Mouse (Mus musculus) heart, postnatal 0 days (tissue): ENCODE data around the gene Aph1c.

Experiments used
- CTCF ChIP-seq: IDR thresholded peaks from 2 replicates; pipeline ENCODE4 v1.5.1; 2016; ENCODE audit warnings: antibody characterized with exemption, control low read depth, low read depth
- EP300 ChIP-seq: IDR thresholded peaks from 2 replicates; pipeline ENCODE4 v1.6.1; 2016; ENCODE audit warnings: antibody characterized with exemption, low read depth

DNA sequence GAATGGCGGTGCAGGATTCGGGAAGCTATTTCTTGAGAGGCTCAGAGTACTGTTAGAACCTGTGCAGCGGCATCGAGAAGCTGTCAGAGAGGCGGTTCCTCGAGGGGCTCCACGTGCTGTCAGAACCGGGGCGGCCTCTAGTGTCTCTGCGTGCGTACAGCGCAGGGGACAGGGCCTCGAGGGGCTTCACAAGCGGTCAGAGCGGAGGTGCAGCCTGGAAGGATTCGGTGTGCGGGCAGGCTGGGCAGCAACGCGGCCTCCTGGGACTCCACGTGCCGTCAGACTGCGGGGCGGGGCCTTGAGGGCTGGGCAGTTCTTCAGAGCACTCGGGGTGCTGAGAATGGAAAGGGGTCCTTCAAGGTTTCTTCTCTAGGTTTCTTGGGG, 563 bp upstream of the Aph1c start:
- TF ChIP-seq CTCF (no peak), EP300 (no peak; the same call in 1 of the 2 replicates)
